Mouse (Mus musculus) liver, embryonic 16.5 days (tissue): Measurements from ENCODE around the gene Slc5a3. TPM values are rescaled to one million over a fixed set of nuclear protein-coding genes. Genes with fewer than 3 reads are reported as not detected.

ENCODE experiments used
- ATAC-seq: fragments of 200-750 bp; cut with Nextera tagmentation; 2 replicates; pipeline ENCODE4 v1.8.0; 2017; ENCODE audit warnings: low read depth, mild to moderate bottlenecking, moderate number of reproducible peaks, moderate library complexity
- H3K27ac ChIP-seq: fragments of 300-500 bp; sonication (generic); 2 replicates; pipeline ENCODE4 v1.5.1; 2014; ENCODE audit warnings: mild to moderate bottlenecking, low read length
- H3K27me3 ChIP-seq: fragments of 300-500 bp; sonication (generic); 2 replicates; pipeline ENCODE4 v1.6.1; 2014; ENCODE audit warnings: low read depth, low read length, mixed read lengths; ENCODE audit not compliant: control insufficient read depth, insufficient read depth
- H3K36me3 ChIP-seq: fragments of 300-500 bp; sonication (generic); 2 replicates; pipeline ENCODE4 v1.6.1; 2014; ENCODE audit warnings: mild to moderate bottlenecking; ENCODE audit not compliant: control insufficient read depth, insufficient read depth
- H3K4me1 ChIP-seq: fragments of 300-500 bp; sonication (generic); 2 replicates; pipeline ENCODE4 v1.6.1; 2014; ENCODE audit warnings: low read depth, low read length, mixed read lengths; ENCODE audit not compliant: control insufficient read depth
- H3K4me2 ChIP-seq: fragments of 300-500 bp; sonication (generic); 2 replicates; pipeline ENCODE4 v1.6.1; 2014; ENCODE audit warnings: low read depth, low read length, mixed read lengths
- H3K4me3 ChIP-seq: fragments of 300-500 bp; sonication (generic); 2 replicates; pipeline ENCODE4 v1.5.1; 2014; ENCODE audit warnings: low read depth, mild to moderate bottlenecking, low read length
- H3K9ac ChIP-seq: fragments of 300-500 bp; sonication (generic); 2 replicates; pipeline ENCODE4 v1.6.1; 2014; ENCODE audit warnings: low read depth, low read length
- H3K9me3 ChIP-seq: fragments of 300-500 bp; sonication (generic); replicated peaks from 2 replicates; pipeline ENCODE4 v1.6.1; 2016; ENCODE audit warnings: low read length; ENCODE audit not compliant: control insufficient read depth
- WGBS: fragments of 180-500 bp; shearing (Covaris S2); extraction: QIAGEN DNeasy Blood & Tissue Kit; methylation state at CpG from one replicate; pipeline ENCODE4 v1.1.7; 2014; ENCODE audit not compliant: insufficient replicate concordance; 5-methylcytosine and 5-hydroxymethylcytosine counted together
- polyA plus RNA-seq: library from polyadenylated mRNA; unstranded; fragments of >200 nt; fragmentation: Nextera tagmentation; extraction: Ambion mirVana; gene quantifications from 2 replicates; pipeline ENCODE4 v1.2.1, GENCODE M21; 2015

The Slc5a3 gene
- polyA plus RNA-seq, 1 experiment from 2014 or later, result 1.0 TPM

DNA sequence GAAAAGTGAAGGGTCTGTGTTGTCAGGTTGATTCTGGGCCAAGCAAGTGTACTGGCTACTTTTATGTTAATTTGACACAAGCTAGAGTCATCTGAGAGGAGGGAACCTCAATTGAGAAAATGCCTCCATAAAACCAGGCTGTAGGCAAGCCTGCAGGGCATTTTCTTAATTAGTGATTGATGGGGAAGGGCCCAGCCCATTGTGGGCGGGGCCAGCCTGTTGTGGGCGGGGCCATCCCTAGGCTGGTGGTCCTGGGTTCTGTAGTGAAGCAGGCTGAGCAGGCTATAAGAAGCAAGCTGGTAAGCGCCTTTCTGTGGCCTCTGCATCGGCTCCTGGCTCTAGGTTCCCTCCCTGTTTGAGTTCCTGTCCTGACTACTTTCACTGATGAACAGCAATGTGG lies 69.1 kb downstream of the Slc5a3 start:
- ATAC-seq, result no peak
- 39% methylated on average over 4 of the region's 4 CpGs for WGBS
- H3K4me2 ChIP-seq, result no peak overlapping the region
- no peak overlapping the region for H3K4me3 ChIP-seq
- peaks cover 2% of the 10 kb centered on the region; the same call in 1 of the 2 replicates for H3K9me3 ChIP-seq
- H3K27me3 ChIP-seq, result no peaks in the 10 kb centered on the region
- H3K36me3 ChIP-seq, result no peaks in the 10 kb centered on the region
- no peak overlapping the region for H3K27ac ChIP-seq
- H3K4me1 ChIP-seq, result no peaks in the 10 kb centered on the region
- no peak overlapping the region for H3K9ac ChIP-seq

DNA sequence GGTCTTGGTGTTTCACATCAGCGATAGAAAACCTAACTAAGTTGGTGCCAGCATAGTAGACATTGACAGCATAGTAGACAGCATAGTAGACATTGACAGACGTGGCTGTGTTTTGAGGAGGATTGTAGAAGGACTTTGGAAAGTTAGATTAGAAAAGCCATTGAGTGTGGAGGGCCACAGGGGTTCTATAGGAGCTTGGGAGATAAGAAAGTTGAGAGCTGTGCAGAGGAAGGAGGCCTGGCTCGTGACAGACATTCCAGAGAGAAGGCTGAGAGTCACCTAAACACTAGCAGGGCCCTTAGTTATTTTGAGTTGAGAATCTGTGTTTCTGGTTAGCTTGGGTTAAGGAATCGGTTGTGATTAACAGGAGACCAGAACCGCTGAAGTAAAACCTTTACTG lies 69.5 kb downstream of the Slc5a3 start:
- Histone ChIP-seq H3K4me1 (no peaks in the 10 kb centered on the region), H3K4me3 (no peak overlapping the region), H3K4me2 (no peak overlapping the region), H3K36me3 (no peaks in the 10 kb centered on the region), H3K27me3 (no peaks in the 10 kb centered on the region), H3K9me3 (peaks cover 2% of the 10 kb centered on the region; the same call in 1 of the 2 replicates), H3K27ac (no peak overlapping the region), H3K9ac (no peak overlapping the region)
- WGBS, result 61% methylated on average over 5 of the region's 5 CpGs
- no peak for ATAC-seq

DNA sequence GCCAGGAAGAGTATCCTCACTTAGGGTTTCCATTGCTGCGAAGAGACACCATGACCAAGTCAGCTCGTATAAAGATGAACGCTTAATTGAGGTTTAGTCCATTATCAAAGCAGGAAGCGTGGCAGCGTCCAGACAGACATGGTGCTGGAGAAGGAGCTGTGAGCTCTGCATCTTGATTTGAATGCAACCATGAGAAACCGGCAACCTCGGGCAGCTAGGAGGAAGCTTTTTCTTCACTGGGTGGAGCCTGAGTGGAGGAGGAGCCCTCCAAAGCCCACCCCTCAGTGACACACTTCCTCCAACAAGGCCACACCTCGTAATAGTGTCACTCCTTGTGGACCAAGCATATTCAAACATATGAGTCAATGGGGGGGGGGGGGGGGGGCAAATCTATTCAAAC lies 71.7 kb downstream of the Slc5a3 start:
- Histone ChIP-seq H3K4me1 (no peaks in the 10 kb centered on the region), H3K27me3 (no peaks in the 10 kb centered on the region), H3K9me3 (peaks cover under 1% of the 10 kb centered on the region; the same call in 1 of the 2 replicates), H3K27ac (no peak overlapping the region), H3K9ac (no peak overlapping the region), H3K4me2 (no peak overlapping the region), H3K36me3 (no peaks in the 10 kb centered on the region), H3K4me3 (no peak overlapping the region)
- no peak for ATAC-seq
- 65% methylated on average over 8 of the region's 8 CpGs for WGBS

DNA sequence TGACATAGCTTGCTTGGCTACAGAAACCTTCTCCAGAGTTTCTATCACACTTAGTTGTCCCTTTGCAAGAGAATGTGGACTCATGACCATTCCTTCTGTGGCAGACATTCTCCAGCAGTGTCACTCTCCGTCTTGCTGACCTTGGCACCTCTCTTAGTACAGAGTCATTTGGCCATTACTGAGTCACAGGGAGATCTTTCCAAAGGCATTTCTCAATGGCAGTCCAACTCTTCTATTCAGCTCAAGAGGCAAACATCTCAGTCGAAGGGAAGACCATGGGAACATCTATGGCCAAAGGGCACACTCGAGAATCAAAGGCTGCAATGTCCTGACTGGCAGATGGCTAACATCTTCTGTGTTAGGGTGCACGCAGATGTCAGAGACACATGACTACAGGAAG lies 74.4 kb downstream of the Slc5a3 start:
- no peak for ATAC-seq
- Histone ChIP-seq H3K36me3 (no peaks in the 10 kb centered on the region), H3K27me3 (no peaks in the 10 kb centered on the region), H3K9ac (no peak overlapping the region), H3K4me3 (no peak overlapping the region), H3K4me2 (no peak overlapping the region), H3K27ac (no peak overlapping the region), H3K4me1 (no peaks in the 10 kb centered on the region), H3K9me3 (no peaks in the 10 kb centered on the region)
- 63% methylated on average over 4 of the region's 4 CpGs for WGBS

DNA sequence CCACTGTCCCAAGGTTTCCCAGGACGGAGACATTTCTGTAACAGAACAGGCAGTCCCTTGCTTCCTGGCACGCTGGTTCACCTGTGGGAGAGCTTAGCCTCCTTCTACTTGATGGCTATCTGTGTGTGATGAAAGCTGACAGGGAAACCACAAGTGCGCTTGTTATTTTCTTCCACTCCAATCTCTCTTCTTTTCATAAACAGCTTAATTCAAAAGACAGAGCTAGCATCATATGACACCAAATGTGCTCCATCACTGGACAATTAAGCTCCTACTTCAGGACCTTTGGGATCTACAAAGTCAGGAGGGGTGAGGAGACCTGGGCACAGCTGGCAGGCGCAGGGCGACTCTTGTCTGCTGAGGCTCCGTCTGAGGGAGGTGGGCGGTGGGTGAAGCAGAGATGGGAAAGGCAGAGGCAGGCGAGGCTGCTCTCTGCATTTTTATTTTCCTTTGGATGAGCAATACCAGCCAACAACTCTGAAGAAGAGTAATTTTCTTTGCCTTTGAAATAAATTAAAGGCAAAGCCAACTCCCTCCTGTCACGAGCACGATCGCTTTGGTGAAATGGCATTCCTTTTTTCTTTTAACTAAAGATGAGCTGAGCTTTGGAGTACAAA lies 76.1 kb downstream of the Slc5a3 start:
- Histone ChIP-seq H3K27ac (no peak overlapping the region), H3K36me3 (no peaks in the 10 kb centered on the region), H3K9me3 (no peaks in the 10 kb centered on the region), H3K4me3 (no peak overlapping the region), H3K4me2 (no peak overlapping the region), H3K27me3 (no peaks in the 10 kb centered on the region), H3K9ac (no peak overlapping the region), H3K4me1 (no peaks in the 10 kb centered on the region)
- ATAC-seq, result no peak
- 68% methylated on average over 11 of the region's 11 CpGs for WGBS

DNA sequence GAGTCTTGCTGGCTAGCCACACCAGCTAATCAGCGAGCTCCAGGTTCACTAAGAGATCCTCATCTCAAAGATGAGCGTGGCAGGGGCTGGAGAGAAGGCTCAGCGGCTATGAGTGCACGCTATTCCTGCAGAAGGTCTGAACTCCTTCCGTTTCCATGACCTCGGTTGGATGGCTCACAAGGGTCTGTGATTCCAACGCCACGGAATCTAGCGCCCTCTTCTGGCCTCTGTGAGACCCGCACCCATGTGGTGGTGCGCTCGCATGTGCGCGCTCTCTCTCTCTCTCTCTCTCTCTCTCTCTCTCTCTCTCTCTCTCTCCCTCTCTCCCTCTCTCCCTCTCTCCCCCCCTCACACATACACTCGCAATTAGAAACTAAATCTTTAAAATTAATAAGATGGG lies 78.2 kb downstream of the Slc5a3 start:
- no peaks in the 10 kb centered on the region for H3K9me3 ChIP-seq
- 80% methylated on average over 15 of the region's 15 CpGs for WGBS
- H3K27ac ChIP-seq, result no peak overlapping the region
- no peak overlapping the region for H3K4me3 ChIP-seq
- no peaks in the 10 kb centered on the region for H3K27me3 ChIP-seq
- H3K4me1 ChIP-seq, result no peaks in the 10 kb centered on the region
- no peak for ATAC-seq
- H3K4me2 ChIP-seq, result no peak overlapping the region
- H3K9ac ChIP-seq, result no peak overlapping the region
- H3K36me3 ChIP-seq, result no peaks in the 10 kb centered on the region

Other genes starting within 250 kb of the Slc5a3 start
- 26.7 TPM in 2 replicates for gene Mrps6, start 52 bp upstream of the Slc5a3 start, polyA plus RNA-seq
- gene Gm49711, start within 50 bp of the Slc5a3 start, polyA plus RNA-seq, result not detected in 2 replicates
- gene Kcne2, start 234.1 kb downstream of the Slc5a3 start, polyA plus RNA-seq, result not detected in 2 replicates
- gene Smim11, start 243.0 kb downstream of the Slc5a3 start, polyA plus RNA-seq, result 35.9 and 42.1 TPM in 2 replicates